Mouse (Mus musculus) central nervous system, embryonic 14 days (tissue): Measurements from ENCODE around the gene Olfr1352. TPM values are rescaled to one million over a fixed set of nuclear protein-coding genes. Genes with fewer than 3 reads are reported as not detected.

Experiments used
- polyA plus RNA-seq: library from polyadenylated mRNA; depleted of rRNA; stranded (reverse); fragments of >200 nt; gene quantifications from 2 replicates; pipeline ENCODE4 v1.2.3, GENCODE M21; 2012; rRNA removed

Olfr1352 gene
- not detected in 2 replicates for polyA plus RNA-seq

GRCm38 (mm10) chr10:78980750-78981149, at the start of gene Olfr1352:
Olfr1352 (plus strand) TSS chr10:78981050.

DNA sequence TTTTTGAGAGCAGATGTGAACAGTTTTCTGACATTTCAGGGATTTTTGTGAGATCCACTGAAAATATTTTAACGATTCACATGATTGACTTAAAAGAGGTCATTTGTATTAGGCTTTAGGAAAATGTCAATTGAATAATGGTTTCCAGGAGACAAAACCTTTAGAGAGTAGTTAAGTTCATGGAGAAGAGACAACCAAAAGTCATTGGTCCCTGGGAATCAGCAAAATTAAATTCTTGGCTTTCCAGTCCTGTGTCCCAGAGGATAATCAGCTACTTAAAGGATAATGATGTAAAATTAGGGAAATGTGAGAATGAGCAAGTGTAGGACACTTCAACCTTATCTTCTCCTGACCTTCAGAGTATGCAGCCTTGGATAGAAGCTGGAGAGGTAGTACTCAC, 30.5 kb upstream of the Olfr1352 start, which contains the start of gene Olfr8:
Gene Olfr8 (plus strand): TSS at position 301 of the 400 bp plus-strand sequence.

GRCm38 (mm10) chr10:78963009-78963408, 17.8 kb upstream of the Olfr1352 start, which contains the start of gene Olfr1353:
Olfr1353 (plus strand) TSS chr10:78963309.

GRCm38 (mm10) chr10:79012172-79012571, 31.3 kb downstream of the Olfr1352 start, which contains the start of gene Olfr1351:
Olfr1351 (plus strand) TSS chr10:79012472.

DNA sequence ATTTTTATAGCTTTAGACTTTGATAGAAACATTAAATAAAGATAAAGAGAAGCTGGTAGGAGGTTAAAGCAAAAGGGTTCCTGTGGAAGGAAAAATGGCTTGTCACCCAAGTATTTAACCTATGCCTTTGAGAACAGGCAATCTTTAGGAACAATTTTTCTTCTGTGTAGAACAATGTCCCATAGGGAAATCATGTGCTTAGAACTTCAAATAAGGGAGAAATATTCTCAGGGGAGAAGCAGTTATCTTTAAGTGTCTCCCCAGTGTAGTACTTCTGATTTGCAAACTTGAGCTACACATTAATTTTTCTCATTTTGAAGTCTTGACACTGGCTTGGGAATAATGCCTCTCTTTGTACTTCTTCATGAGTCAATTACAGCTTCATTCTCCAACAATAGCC, 47.6 kb downstream of the Olfr1352 start, which contains the start of gene Olfr57:
Gene Olfr57 (plus strand): TSS at position 301 of the 400 bp plus-strand sequence.

Other genes starting within 250 kb of the Olfr1352 start
- 0.14 and 0.15 TPM in 2 replicates for gene Ccdc105, start 228.0 kb upstream of the Olfr1352 start, polyA plus RNA-seq
- 9.2 and 10.9 TPM in 2 replicates for gene Slc1a6, start 200.6 kb upstream of the Olfr1352 start, polyA plus RNA-seq
- not detected in 2 replicates for gene Olfr1356, start 128.9 kb upstream of the Olfr1352 start, polyA plus RNA-seq
- not detected in 2 replicates for gene Olfr1355, start 105.5 kb upstream of the Olfr1352 start, polyA plus RNA-seq
- gene Olfr1354, start 67.9 kb upstream of the Olfr1352 start, polyA plus RNA-seq = not detected in 2 replicates
- not detected in 2 replicates for gene Olfr8, start 30.4 kb upstream of the Olfr1352 start, polyA plus RNA-seq
- gene Olfr1353, start 17.7 kb upstream of the Olfr1352 start, polyA plus RNA-seq = not detected in 2 replicates
- gene Olfr1351, start 31.4 kb downstream of the Olfr1352 start, polyA plus RNA-seq = not detected in 2 replicates
- gene Olfr57, start 47.7 kb downstream of the Olfr1352 start, polyA plus RNA-seq = not detected in 2 replicates
- 27.2 and 29.5 TPM in 2 replicates for gene 2610008E11Rik, start 116.5 kb downstream of the Olfr1352 start, polyA plus RNA-seq
- not detected in 2 replicates for gene Vmn2r80, start 167.7 kb downstream of the Olfr1352 start, polyA plus RNA-seq